Mouse (Mus musculus) right cerebral cortex, postnatal 14 days (tissue): ENCODE measurements around the gene Nosip.
A peak's percentile ranks its signal among the peaks of the same experiment; 100 is the strongest.
"Not testable (repeated sequence)": the region's sequence is repeated elsewhere in the genome, so short reads cannot be mapped to it uniquely, and the experiment has no call there.

Experiments
- DNase-seq: peaks from one replicate; pipeline ENCODE4 v3.0.0; 2022

The Nosip gene

GRCm38 (mm10) chr7:45092048-45092447, 29.8 kb downstream of the Nosip start, which contains the start of gene Rcn3:
Gene Rcn3 (minus strand): TSS chr7:45092221.
- peak; percentile 59 for DNase-seq

- DNase-seq = no peak
Observed at GRCm38 (mm10) chr7:45092828-45093515, 30.7 kb downstream of the Nosip start.

- no peak for DNase-seq
Observed at GRCm38 (mm10) chr7:45093516-45093905, 31.3 kb downstream of the Nosip start.

GRCm38 (mm10) chr7:45094121-45094520, 31.9 kb downstream of the Nosip start:
- DNase-seq = no peak

GRCm38 (mm10) chr7:45095367-45095766, 33.1 kb downstream of the Nosip start:
- no peak for DNase-seq

- DNase-seq = not testable (repeated sequence)
Observed at GRCm38 (mm10) chr7:45095965-45096364, 33.7 kb downstream of the Nosip start.

GRCm38 (mm10) chr7:45097479-45097878, 35.2 kb downstream of the Nosip start:
- no peak for DNase-seq

- no peak for DNase-seq
Observed at GRCm38 (mm10) chr7:45098541-45099240, 36.5 kb downstream of the Nosip start.

GRCm38 (mm10) chr7:45100046-45100445, 37.8 kb downstream of the Nosip start:
- DNase-seq = no peak

GRCm38 (mm10) chr7:45102441-45102840, 40.2 kb downstream of the Nosip start:
- no peak for DNase-seq

GRCm38 (mm10) chr7:45102940-45103585, 40.8 kb downstream of the Nosip start:
- no peak for DNase-seq

GRCm38 (mm10) chr7:45103652-45104180, 41.5 kb downstream of the Nosip start, which contains the start of gene Fcgrt:
Gene Fcgrt (minus strand): TSS chr7:45103851.
- no peak for DNase-seq

- no peak for DNase-seq
Observed at GRCm38 (mm10) chr7:45104941-45105340, 42.7 kb downstream of the Nosip start.

- DNase-seq = no peak
Observed at GRCm38 (mm10) chr7:45105491-45105890, 43.3 kb downstream of the Nosip start.

- DNase-seq = no peak
Observed at GRCm38 (mm10) chr7:45106441-45106840, 44.2 kb downstream of the Nosip start.

GRCm38 (mm10) chr7:45107052-45107645, 44.9 kb downstream of the Nosip start:
- DNase-seq = no peak

GRCm38 (mm10) chr7:45110089-45110488, 47.9 kb downstream of the Nosip start:
- DNase-seq = not testable (repeated sequence)

GRCm38 (mm10) chr7:45111940-45112339, 49.7 kb downstream of the Nosip start:
- no peak for DNase-seq

GRCm38 (mm10) chr7:45112529-45112928, 50.3 kb downstream of the Nosip start:
- no peak for DNase-seq

GRCm38 (mm10) chr7:45113476-45113875, 51.2 kb downstream of the Nosip start:
- no peak for DNase-seq

GRCm38 (mm10) chr7:45117566-45117965, 55.3 kb downstream of the Nosip start:
- no peak for DNase-seq

- DNase-seq = no peak
Observed at GRCm38 (mm10) chr7:45118336-45118735, 56.1 kb downstream of the Nosip start.
